Mouse (Mus musculus): Measurements from ENCODE around the gene Ankrd44. TPM values are rescaled to one million over a fixed set of nuclear protein-coding genes. Genes with fewer than 3 reads are reported as not detected.

Ankrd44 gene
- polyA plus RNA-seq, 1 experiment from 2014 or later = 20.1 TPM

- H3K9me3 ChIP-seq = no peaks in the 10 kb centered on the region
- H3K9ac ChIP-seq (replicated peaks) = no peak overlapping the region
- ATAC-seq (ENCODE audit: low FRiP score, low read depth) = no peak
- H3K4me2 ChIP-seq (replicated peaks) = no peak overlapping the region
- H3K27ac ChIP-seq (replicated peaks) = no peak overlapping the region
- no peaks in the 10 kb centered on the region for H3K36me3 ChIP-seq
- no peaks in the 10 kb centered on the region for H3K4me1 ChIP-seq
- 67% methylated on average over 9 of the region's 9 CpGs for WGBS
- H3K27me3 ChIP-seq = no peaks in the 10 kb centered on the region
- no peak overlapping the region for H3K4me3 ChIP-seq
These were observed 110.9 kb downstream of the Ankrd44 start for GRCm38 (mm10) chr1:54815206-54815855.

- H3K4me1 ChIP-seq = no peaks in the 10 kb centered on the region
- no peaks in the 10 kb centered on the region for H3K27me3 ChIP-seq
- no peak overlapping the region for H3K9ac ChIP-seq (replicated peaks)
- no peak overlapping the region for H3K4me3 ChIP-seq
- ATAC-seq (ENCODE audit: low FRiP score, low read depth) = no peak
- no peaks in the 10 kb centered on the region for H3K36me3 ChIP-seq
- H3K4me2 ChIP-seq (replicated peaks) = no peak overlapping the region
- no peaks in the 10 kb centered on the region for H3K9me3 ChIP-seq
- no peak overlapping the region for H3K27ac ChIP-seq (replicated peaks)
- WGBS = 88% methylated on average over 10 of the region's 10 CpGs
These were observed 116.2 kb downstream of the Ankrd44 start for GRCm38 (mm10) chr1:54809811-54810549.

GRCm38 (mm10) chr1:54809098-54809490 lies 117.1 kb downstream of the Ankrd44 start:
- Histone ChIP-seq H3K4me1 (no peaks in the 10 kb centered on the region), H3K27me3 (no peaks in the 10 kb centered on the region), H3K9ac (replicated peaks) (no peak overlapping the region), H3K9me3 (no peaks in the 10 kb centered on the region), H3K36me3 (no peaks in the 10 kb centered on the region), H3K27ac (replicated peaks) (no peak overlapping the region), H3K4me3 (no peak overlapping the region), H3K4me2 (replicated peaks) (no peak overlapping the region)
- WGBS = 96% methylated on average over 13 of the region's 13 CpGs
- ATAC-seq (ENCODE audit: low FRiP score, low read depth) = no peak

GRCm38 (mm10) chr1:54808401-54809097 lies 117.6 kb downstream of the Ankrd44 start:
- Histone ChIP-seq H3K27me3 (no peaks in the 10 kb centered on the region), H3K27ac (replicated peaks) (no peak overlapping the region), H3K4me3 (no peak overlapping the region), H3K9me3 (no peaks in the 10 kb centered on the region), H3K9ac (replicated peaks) (no peak overlapping the region), H3K4me1 (no peaks in the 10 kb centered on the region), H3K36me3 (no peaks in the 10 kb centered on the region), H3K4me2 (replicated peaks) (no peak overlapping the region)
- 76% methylated on average over 4 of the region's 4 CpGs for WGBS
- no peak for ATAC-seq (ENCODE audit: low FRiP score, low read depth)

- no peaks in the 10 kb centered on the region for H3K27me3 ChIP-seq
- H3K4me3 ChIP-seq = no peak overlapping the region
- no peak overlapping the region for H3K9ac ChIP-seq (replicated peaks)
- H3K4me1 ChIP-seq = no peaks in the 10 kb centered on the region
- no peak overlapping the region for H3K4me2 ChIP-seq (replicated peaks)
- 88% methylated on average over 3 of the region's 3 CpGs for WGBS
- no peak for ATAC-seq (ENCODE audit: low FRiP score, low read depth)
- H3K9me3 ChIP-seq = no peaks in the 10 kb centered on the region
- no peaks in the 10 kb centered on the region for H3K36me3 ChIP-seq
- no peak overlapping the region for H3K27ac ChIP-seq (replicated peaks)
These were observed 118.4 kb downstream of the Ankrd44 start for GRCm38 (mm10) chr1:54807832-54808231.

- no peak for ATAC-seq (ENCODE audit: low FRiP score, low read depth)
- Histone ChIP-seq H3K9me3 (no peaks in the 10 kb centered on the region), H3K4me1 (no peaks in the 10 kb centered on the region; the same call in 1 of the 2 replicates), H3K36me3 (no peaks in the 10 kb centered on the region), H3K4me3 (no peak overlapping the region), H3K27ac (replicated peaks) (no peak overlapping the region), H3K9ac (replicated peaks) (no peak overlapping the region), H3K27me3 (no peaks in the 10 kb centered on the region), H3K4me2 (replicated peaks) (no peak overlapping the region)
- 87% methylated on average over 2 of the region's 2 CpGs for WGBS
These were observed 119.9 kb downstream of the Ankrd44 start for GRCm38 (mm10) chr1:54806116-54806850.

- H3K4me3 ChIP-seq = no peak overlapping the region
- H3K4me2 ChIP-seq (replicated peaks) = no peak overlapping the region
- H3K4me1 ChIP-seq = no peaks in the 10 kb centered on the region; the same call in 1 of the 2 replicates
- H3K36me3 ChIP-seq = no peaks in the 10 kb centered on the region
- no peaks in the 10 kb centered on the region for H3K9me3 ChIP-seq
- no peak overlapping the region for H3K9ac ChIP-seq (replicated peaks)
- ATAC-seq (ENCODE audit: low FRiP score, low read depth) = no peak
- H3K27me3 ChIP-seq = no peaks in the 10 kb centered on the region
- H3K27ac ChIP-seq (replicated peaks) = no peak overlapping the region
- 92% methylated on average over 9 of the region's 9 CpGs for WGBS
These were observed 121.8 kb downstream of the Ankrd44 start for GRCm38 (mm10) chr1:54804406-54804805.

GRCm38 (mm10) chr1:54802703-54803102 lies 123.5 kb downstream of the Ankrd44 start:
- ATAC-seq (ENCODE audit: low FRiP score, low read depth) = no peak
- Histone ChIP-seq H3K4me2 (replicated peaks) (no peak overlapping the region), H3K27ac (replicated peaks) (no peak overlapping the region), H3K27me3 (no peaks in the 10 kb centered on the region), H3K36me3 (no peaks in the 10 kb centered on the region), H3K4me1 (no peaks in the 10 kb centered on the region; the same call in 1 of the 2 replicates), H3K9ac (replicated peaks) (no peak overlapping the region), H3K4me3 (no peak overlapping the region), H3K9me3 (no peaks in the 10 kb centered on the region)
- WGBS = 91% methylated on average over 11 of the region's 11 CpGs

GRCm38 (mm10) chr1:54801256-54801655 lies 124.9 kb downstream of the Ankrd44 start:
- Histone ChIP-seq H3K4me2 (replicated peaks) (no peak overlapping the region), H3K36me3 (no peaks in the 10 kb centered on the region), H3K27ac (replicated peaks) (no peak overlapping the region), H3K9me3 (no peaks in the 10 kb centered on the region), H3K9ac (replicated peaks) (no peak overlapping the region), H3K4me3 (no peak overlapping the region), H3K4me1 (no peaks in the 10 kb centered on the region; the same call in 1 of the 2 replicates), H3K27me3 (no peaks in the 10 kb centered on the region)
- no peak for ATAC-seq (ENCODE audit: low FRiP score, low read depth)
- 83% methylated on average over 2 of the region's 3 CpGs for WGBS

GRCm38 (mm10) chr1:54799421-54799820 lies 126.8 kb downstream of the Ankrd44 start:
- Histone ChIP-seq H3K4me3 (no peak overlapping the region), H3K27ac (replicated peaks) (no peak overlapping the region), H3K4me1 (no peaks in the 10 kb centered on the region; the same call in 1 of the 2 replicates), H3K9me3 (no peaks in the 10 kb centered on the region), H3K27me3 (no peaks in the 10 kb centered on the region), H3K4me2 (replicated peaks) (no peak overlapping the region), H3K36me3 (no peaks in the 10 kb centered on the region), H3K9ac (replicated peaks) (no peak overlapping the region)
- no peak for ATAC-seq (ENCODE audit: low FRiP score, low read depth)
- 79% methylated on average over 1 of the region's 1 CpGs for WGBS

- Histone ChIP-seq H3K4me2 (replicated peaks) (no peak overlapping the region), H3K4me1 (no peaks in the 10 kb centered on the region; the same call in 1 of the 2 replicates), H3K27ac (replicated peaks) (no peak overlapping the region), H3K9ac (replicated peaks) (no peak overlapping the region), H3K27me3 (no peaks in the 10 kb centered on the region), H3K36me3 (no peaks in the 10 kb centered on the region), H3K4me3 (no peak overlapping the region), H3K9me3 (no peaks in the 10 kb centered on the region)
- no peak for ATAC-seq (ENCODE audit: low FRiP score, low read depth)
- 75% methylated on average over 3 of the region's 3 CpGs for WGBS
These were observed 127.8 kb downstream of the Ankrd44 start for GRCm38 (mm10) chr1:54798415-54798814.
